Mouse (Mus musculus) heart, embryonic 14.5 days (tissue): ENCODE measurements around the gene Cpe. TPM values are rescaled to one million over a fixed set of nuclear protein-coding genes. Genes with fewer than 3 reads are reported as not detected.
A peak's percentile ranks its signal among the peaks of the same experiment; 100 is the strongest.

ENCODE experiments used
- ATAC-seq: fragments of 200-750 bp; cut with Nextera tagmentation; 2 replicates; pipeline ENCODE4 v1.8.0; 2017; ENCODE audit warnings: low read depth, moderate TSS enrichment; ENCODE audit not compliant: insufficient number of reproducible peaks, insufficient read depth, low FRiP score
- H3K27ac ChIP-seq, 2 experiments: fragments of 200-500 bp in 1 of 2; fragments of 300-500 bp in 1 of 2; sonication (generic) in 1 of 2; replicated peaks in 1 of 2; 2 replicates each; pipeline ENCODE4 v1.5.1; 2012 to 2014; ENCODE audit warnings: low read depth in 2 of 2, low read length in 2 of 2, control low read depth in 1 of 2, mild to moderate bottlenecking in 1 of 2, mixed read lengths in 1 of 2; ENCODE audit not compliant: control insufficient read depth in 1 of 2, insufficient read depth in 1 of 2
- H3K27me3 ChIP-seq: fragments of 300-500 bp; sonication (generic); 2 replicates; pipeline ENCODE4 v1.6.1; 2014; ENCODE audit warnings: mild to moderate bottlenecking, low read length, control low read depth; ENCODE audit not compliant: control insufficient read depth, insufficient read depth
- H3K36me3 ChIP-seq: fragments of 300-500 bp; sonication (generic); 2 replicates; pipeline ENCODE4 v1.6.1; 2014; ENCODE audit warnings: mild to moderate bottlenecking, control low read depth, low read length, mixed read lengths; ENCODE audit not compliant: control insufficient read depth, insufficient read depth
- H3K4me1 ChIP-seq, 2 experiments: fragments of 200-500 bp in 1 of 2; fragments of 300-500 bp in 1 of 2; sonication (generic) in 1 of 2; 2 replicates each; pipeline ENCODE4 v1.6.1; 2012 to 2014; ENCODE audit warnings: low read length in 2 of 2, control low read depth in 1 of 2, mixed read lengths in 1 of 2; ENCODE audit not compliant: control insufficient read depth in 2 of 2, insufficient read depth in 2 of 2
- H3K4me2 ChIP-seq: fragments of 300-500 bp; sonication (generic); 2 replicates; pipeline ENCODE4 v1.6.1; 2014; ENCODE audit warnings: mild to moderate bottlenecking, low read length
- H3K4me3 ChIP-seq, 2 experiments: fragments of 200-500 bp in 1 of 2; fragments of 300-500 bp in 1 of 2; sonication (generic) in 1 of 2; 2 replicates each; pipeline ENCODE4 v1.5.1; 2012 to 2014; ENCODE audit warnings: low read length in 2 of 2, mild to moderate bottlenecking in 2 of 2, control low read depth in 1 of 2, low read depth in 1 of 2, moderate library complexity in 1 of 2; ENCODE audit not compliant: control insufficient read depth in 1 of 2, insufficient read depth in 1 of 2
- H3K9ac ChIP-seq: fragments of 300-500 bp; sonication (generic); 2 replicates; pipeline ENCODE4 v1.6.1; 2014; ENCODE audit warnings: mild to moderate bottlenecking, low read length
- H3K9me3 ChIP-seq: fragments of 300-500 bp; sonication (generic); 2 replicates; pipeline ENCODE4 v1.6.1; 2016; ENCODE audit warnings: low read length, control low read depth; ENCODE audit not compliant: control insufficient read depth
- WGBS: fragments of 180-500 bp; shearing (Covaris S2); extraction: QIAGEN DNeasy Blood & Tissue Kit; methylation state at CpG from one replicate; pipeline ENCODE4 v1.1.7; 2014; 5-methylcytosine and 5-hydroxymethylcytosine counted together
- polyA plus RNA-seq: library from polyadenylated mRNA; unstranded; fragments of >200 nt; fragmentation: Nextera tagmentation; extraction: Ambion mirVana; gene quantifications from 2 replicates; pipeline ENCODE4 v1.2.1, GENCODE M21; 2014

The Cpe gene
- polyA plus RNA-seq, 1 experiment from 2014 or later: 295 TPM

GRCm38 (mm10) chr8:64691591-64692401 is 1.1 kb downstream of the Cpe start:
- H3K36me3 ChIP-seq: no peaks in the 10 kb centered on the region
- peak overlapping the region; percentile 69 to 75 for H3K4me3 ChIP-seq
- ATAC-seq: no peak
- H3K9ac ChIP-seq: peak overlapping the region; percentile 83
- peak overlapping the region; percentile 40 to 92 for H3K27ac ChIP-seq
- no peaks in the 10 kb centered on the region for H3K27me3 ChIP-seq
- WGBS: 12% methylated on average over 16 of the region's 16 CpGs
- peaks cover 7 to 24% of the 10 kb centered on the region in 2 experiments for H3K4me1 ChIP-seq
- H3K9me3 ChIP-seq: no peaks in the 10 kb centered on the region
- peak overlapping the region; percentile 74 for H3K4me2 ChIP-seq

- H3K9ac ChIP-seq: no peak overlapping the region
- no peak for ATAC-seq
These were observed 2.0 kb downstream of the Cpe start for GRCm38 (mm10) chr8:64690845-64691244.

GRCm38 (mm10) chr8:64690306-64690705 is 2.5 kb downstream of the Cpe start:
- no peaks in the 10 kb centered on the region for H3K36me3 ChIP-seq
- H3K4me1 ChIP-seq: peaks cover 9 to 34% of the 10 kb centered on the region in 2 experiments
- no peak for ATAC-seq
- H3K4me2 ChIP-seq: peak overlapping the region; percentile 74; the same call in 1 of the 2 replicates
- H3K27ac ChIP-seq: no peak overlapping the region
- no peak overlapping the region for H3K9ac ChIP-seq
- H3K27me3 ChIP-seq: no peaks in the 10 kb centered on the region
- WGBS: 80% methylated on average over 6 of the region's 6 CpGs
- no peaks in the 10 kb centered on the region for H3K9me3 ChIP-seq
- H3K4me3 ChIP-seq: no peak overlapping the region

More at GRCm38 (mm10) chr8:64690845-64691244, 2.0 kb downstream of the Cpe start:
- no peaks in the 10 kb centered on the region for H3K9me3 ChIP-seq
- no peak overlapping the region for H3K4me3 ChIP-seq
- H3K4me2 ChIP-seq: peak overlapping the region; percentile 74
- H3K27me3 ChIP-seq: no peaks in the 10 kb centered on the region
- no peaks in the 10 kb centered on the region for H3K36me3 ChIP-seq
- peaks cover 7 to 32% of the 10 kb centered on the region in 2 experiments for H3K4me1 ChIP-seq
- WGBS: 82% methylated on average over 6 of the region's 6 CpGs
- H3K27ac ChIP-seq: no peak overlapping the region

- no peak for ATAC-seq
- WGBS: 62% methylated on average over 4 of the region's 4 CpGs
- H3K4me3 ChIP-seq: no peak overlapping the region
These were observed 4.1 kb downstream of the Cpe start for GRCm38 (mm10) chr8:64688741-64689140.

GRCm38 (mm10) chr8:64688161-64688560 is 4.7 kb downstream of the Cpe start:
- Histone ChIP-seq H3K4me1 (peaks cover 8 to 32% of the 10 kb centered on the region in 2 experiments), H3K27ac (peak overlapping the region; percentile 25 to 42; a peak in 2 of 4 replicates), H3K9me3 (no peaks in the 10 kb centered on the region), H3K4me3 (no peak overlapping the region), H3K4me2 (0 out of 2 replicates have a peak overlapping the region, but pooled peaks have one; percentile 20), H3K27me3 (no peaks in the 10 kb centered on the region), H3K9ac (0 out of 2 replicates have a peak overlapping the region, but pooled peaks have one; percentile 21), H3K36me3 (no peaks in the 10 kb centered on the region)
- 14% methylated on average over 3 of the region's 3 CpGs for WGBS
- ATAC-seq: 0 out of 2 replicates have a peak, but pooled peaks have one; percentile 37

More at GRCm38 (mm10) chr8:64688741-64689140, 4.1 kb downstream of the Cpe start:
- H3K9me3 ChIP-seq: no peaks in the 10 kb centered on the region
- H3K27me3 ChIP-seq: no peaks in the 10 kb centered on the region
- no peak overlapping the region for H3K27ac ChIP-seq
- H3K4me1 ChIP-seq: peaks cover 9 to 34% of the 10 kb centered on the region in 2 experiments
- H3K9ac ChIP-seq: no peak overlapping the region
- no peak overlapping the region for H3K4me2 ChIP-seq
- no peaks in the 10 kb centered on the region for H3K36me3 ChIP-seq

- WGBS: 76% methylated on average over 3 of the region's 3 CpGs
- H3K27ac ChIP-seq: no peak overlapping the region
- no peak overlapping the region for H3K9ac ChIP-seq
- H3K36me3 ChIP-seq: no peaks in the 10 kb centered on the region
- no peaks in the 10 kb centered on the region for H3K27me3 ChIP-seq
- H3K4me2 ChIP-seq: no peak overlapping the region
- H3K4me3 ChIP-seq: no peak overlapping the region
- ATAC-seq: no peak
- peaks cover 2 to 10% of the 10 kb centered on the region in 2 experiments; a peak in 3 of 4 replicates for H3K4me1 ChIP-seq
- H3K9me3 ChIP-seq: no peaks in the 10 kb centered on the region
These were observed 10.4 kb downstream of the Cpe start for GRCm38 (mm10) chr8:64682501-64682900.

- Histone ChIP-seq H3K36me3 (no peaks in the 10 kb centered on the region), H3K4me1 (peaks cover 0 to 4% of the 10 kb centered on the region in 2 experiments; a peak in 1 of 4 replicates), H3K27ac (no peak overlapping the region), H3K4me2 (no peak overlapping the region), H3K27me3 (no peaks in the 10 kb centered on the region), H3K9me3 (peaks cover 5% of the 10 kb centered on the region; the same call in 1 of the 2 replicates), H3K4me3 (no peak overlapping the region), H3K9ac (no peak overlapping the region)
- ATAC-seq: no peak
- 70% methylated on average over 2 of the region's 2 CpGs for WGBS
These were observed 16.5 kb downstream of the Cpe start for GRCm38 (mm10) chr8:64676381-64676780.
